Mouse (Mus musculus) right cerebral cortex, adult 18-20 months (tissue): ENCODE data around the gene Gtdc1.

Source experiments
- DNase-seq: peaks from one replicate; pipeline ENCODE4 v3.0.0; 2022; ENCODE audit warnings: mixed read lengths

Gene Gtdc1

DNA sequence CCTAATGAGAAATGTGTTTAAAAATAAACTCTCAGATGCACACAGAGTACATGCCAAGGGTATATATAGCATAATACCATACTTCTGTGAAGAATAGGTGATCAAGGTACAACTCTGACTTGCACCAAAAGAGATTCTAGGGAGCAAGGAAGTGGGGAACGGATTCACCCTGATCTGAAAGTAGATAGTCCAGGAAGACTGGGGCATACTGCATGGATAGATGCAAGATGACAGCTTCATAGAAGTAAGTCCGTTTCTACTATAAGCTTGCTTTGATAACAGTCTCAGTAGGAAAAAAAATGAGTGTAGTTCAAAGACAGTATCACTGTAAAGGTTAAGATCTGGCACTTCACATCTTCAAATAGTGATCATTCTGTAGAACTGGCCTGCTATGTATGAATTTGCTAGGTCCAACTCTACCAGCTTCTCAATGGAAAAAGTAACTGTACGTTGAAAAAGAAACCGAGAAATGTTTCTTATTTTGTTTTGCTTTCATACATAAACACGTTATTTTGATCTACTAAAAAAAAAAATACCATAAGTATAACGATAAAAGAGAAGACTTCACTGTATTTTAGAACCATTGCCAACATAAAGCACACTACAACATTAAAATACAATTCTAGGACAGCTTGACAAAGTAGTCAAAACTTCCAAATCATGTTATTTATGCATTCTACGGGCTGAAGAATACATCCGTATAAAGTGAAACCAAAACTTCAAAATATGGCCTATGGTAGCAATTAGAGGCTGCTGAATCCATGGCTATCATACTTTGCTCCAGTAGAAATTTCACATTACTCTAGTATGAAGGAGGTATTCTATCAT lies 4.2 kb downstream of the Gtdc1 start:
- DNase-seq: no peak

DNA sequence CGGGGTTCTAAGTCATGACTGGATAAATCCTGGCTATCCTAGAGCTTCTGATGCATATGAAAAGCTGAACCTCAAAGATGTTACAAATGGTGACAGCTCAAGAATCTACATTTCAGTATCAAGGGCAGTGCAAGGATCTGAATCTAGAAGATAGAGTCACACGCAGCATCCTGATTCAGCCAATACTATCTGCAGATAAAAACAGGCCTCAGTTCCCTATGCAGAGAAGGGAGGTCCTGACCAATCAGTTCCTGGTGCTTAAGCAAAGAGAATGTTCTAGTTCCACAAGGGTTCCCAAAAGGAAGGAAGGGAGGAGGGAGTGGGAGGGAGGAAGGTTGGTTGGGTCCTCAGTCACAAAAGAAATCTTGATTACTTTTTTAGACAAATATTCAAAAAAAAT lies 5.0 kb downstream of the Gtdc1 start:
- no peak for DNase-seq

DNA sequence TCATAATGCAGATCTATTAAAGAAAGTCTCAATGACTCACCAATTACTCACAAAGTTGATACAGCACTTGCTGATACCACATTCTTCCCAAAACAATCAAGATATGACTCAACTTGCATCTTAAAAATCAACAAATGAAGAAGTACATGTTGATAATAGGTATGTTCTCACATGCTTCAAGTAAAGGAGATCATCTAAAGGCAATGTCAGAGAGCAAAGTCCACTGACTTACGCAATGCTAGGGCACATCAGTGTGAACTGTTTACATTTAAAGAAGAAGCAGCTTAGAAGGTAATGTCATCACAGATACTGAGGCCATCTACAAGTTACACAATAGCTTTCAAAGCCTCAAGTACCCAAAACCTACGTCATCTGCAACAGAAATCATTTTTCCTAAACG lies 7.0 kb downstream of the Gtdc1 start:
- DNase-seq: no peak

DNA sequence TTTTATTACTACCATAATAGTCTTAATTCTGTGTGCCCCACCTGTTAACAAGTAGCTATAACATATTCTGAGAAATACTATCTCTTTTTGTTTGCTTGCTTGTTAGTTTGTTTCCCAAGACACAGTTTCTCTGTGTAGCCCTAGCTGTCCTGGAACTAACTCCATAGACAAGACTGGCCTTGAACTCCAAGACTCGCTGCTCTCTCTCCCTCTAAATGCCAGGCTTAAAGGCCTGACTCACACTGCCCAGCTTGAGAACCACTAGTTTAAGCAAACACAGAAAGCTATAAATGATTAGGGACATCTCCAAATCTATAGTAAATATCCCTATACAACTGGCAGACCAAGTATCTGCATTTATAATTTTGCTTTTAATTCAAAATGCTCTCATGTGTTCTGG lies 8.1 kb downstream of the Gtdc1 start:
- DNase-seq: no peak

DNA sequence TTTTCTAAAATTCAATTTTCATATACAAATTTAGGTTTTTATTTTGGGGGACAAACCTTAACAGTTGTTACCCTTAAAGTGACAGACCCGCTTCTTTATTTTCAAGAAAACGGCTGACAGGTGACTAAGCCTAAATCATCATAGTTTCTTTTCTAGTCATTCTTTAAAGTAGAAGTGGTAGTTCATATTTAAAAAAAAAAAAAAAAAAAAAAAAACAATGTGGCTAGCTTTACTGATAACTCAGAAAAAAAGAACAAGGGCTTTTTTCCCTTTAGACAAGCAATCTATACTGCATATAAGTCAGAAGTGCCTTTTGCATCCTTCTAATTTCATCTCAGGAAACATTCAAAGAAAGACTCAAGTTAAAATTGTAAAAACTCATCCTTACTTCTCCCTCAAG lies 8.7 kb downstream of the Gtdc1 start:
- DNase-seq: no peak

DNA sequence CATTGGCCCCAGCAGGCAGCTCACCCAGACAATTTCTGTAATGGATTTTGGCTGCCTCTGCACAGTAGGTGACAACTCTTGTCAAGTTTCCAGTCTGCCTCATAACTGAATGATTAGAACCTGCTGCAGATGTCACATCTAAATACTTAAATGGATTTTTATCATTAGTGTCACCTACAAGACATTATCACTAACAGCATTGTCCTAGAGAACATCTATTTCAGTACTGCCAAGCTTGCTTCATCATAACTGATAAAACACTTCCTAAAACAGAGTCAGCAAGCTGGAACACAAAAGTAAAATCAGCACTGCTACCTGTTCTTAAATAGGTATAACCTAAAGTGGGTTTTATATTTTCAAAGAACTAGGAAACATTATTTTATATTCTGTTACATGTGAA lies 11.2 kb downstream of the Gtdc1 start:
- no peak for DNase-seq

DNA sequence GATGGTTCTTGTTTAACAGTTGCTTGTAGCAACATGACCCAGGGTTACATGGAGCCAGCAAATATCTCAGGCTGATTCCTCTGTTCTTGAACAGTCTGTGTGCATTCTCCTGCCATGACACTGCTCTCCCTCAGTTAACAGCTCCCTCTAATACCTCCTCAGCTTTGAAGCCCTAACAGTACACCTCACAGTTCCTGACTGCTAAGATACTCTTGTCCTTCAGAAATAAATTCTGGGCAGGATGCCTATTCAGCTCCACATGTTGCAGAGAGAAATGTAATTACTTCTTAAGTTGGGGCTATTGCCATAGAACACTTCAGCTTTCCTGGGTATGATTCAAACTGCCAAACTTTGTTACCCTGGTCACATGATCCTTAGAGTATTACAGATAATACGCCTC lies 29.7 kb downstream of the Gtdc1 start:
- DNase-seq: no peak

DNA sequence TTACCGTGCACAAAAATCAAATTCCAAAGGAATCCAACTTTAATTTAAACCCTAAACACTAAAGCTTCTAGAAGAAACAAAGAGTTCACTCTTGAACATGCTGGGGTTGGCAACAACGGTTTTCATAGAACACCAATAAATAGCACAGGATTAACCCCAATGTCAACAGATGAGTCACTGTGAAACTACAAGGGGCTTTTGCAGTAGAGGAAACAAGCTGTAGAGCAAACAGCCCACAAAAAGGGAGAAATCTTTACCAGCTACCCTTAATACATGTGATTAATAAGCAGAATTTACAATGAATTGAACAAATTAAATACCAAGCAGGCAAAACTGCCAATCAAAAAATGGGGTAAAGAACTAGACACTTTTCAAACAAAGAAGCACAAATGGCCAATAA lies 53.7 kb downstream of the Gtdc1 start:
- no peak for DNase-seq

DNA sequence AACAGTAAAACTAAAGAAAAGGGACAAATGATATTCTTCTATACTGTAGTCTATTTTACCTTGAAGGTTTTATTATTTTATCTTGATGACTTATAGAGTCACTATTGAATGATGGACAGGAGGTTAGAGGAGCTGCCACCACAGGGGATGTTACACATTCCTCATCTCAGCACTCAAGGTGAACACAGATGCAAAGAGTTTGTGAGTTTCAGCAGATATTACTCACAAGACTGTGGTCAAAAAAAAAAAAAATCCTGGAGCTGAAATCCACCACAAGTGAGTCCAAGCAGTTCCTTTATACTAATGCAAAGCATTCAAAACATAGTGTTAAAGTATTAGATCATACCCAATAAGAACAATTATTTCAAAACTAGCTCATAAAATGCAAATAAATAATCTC lies 62.7 kb downstream of the Gtdc1 start:
- no peak for DNase-seq

DNA sequence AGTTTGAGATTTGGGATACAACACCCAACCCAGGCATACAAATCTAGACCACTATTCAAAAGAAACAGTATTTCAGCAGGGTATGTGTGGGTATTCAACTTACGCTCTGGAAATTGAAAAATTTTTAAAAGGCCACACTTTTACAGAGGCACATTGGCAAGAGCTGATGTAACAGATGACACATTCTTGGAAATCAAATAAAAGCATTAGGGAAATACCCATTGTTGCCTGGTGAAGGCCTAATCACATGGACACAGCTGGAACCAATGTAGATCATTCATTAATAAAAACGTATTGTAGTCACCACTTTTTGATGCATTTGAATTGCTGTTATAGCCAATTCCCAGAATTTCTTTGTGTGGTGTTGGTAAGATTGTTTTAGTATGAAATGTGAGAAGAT lies 73.0 kb downstream of the Gtdc1 start:
- no peak for DNase-seq

DNA sequence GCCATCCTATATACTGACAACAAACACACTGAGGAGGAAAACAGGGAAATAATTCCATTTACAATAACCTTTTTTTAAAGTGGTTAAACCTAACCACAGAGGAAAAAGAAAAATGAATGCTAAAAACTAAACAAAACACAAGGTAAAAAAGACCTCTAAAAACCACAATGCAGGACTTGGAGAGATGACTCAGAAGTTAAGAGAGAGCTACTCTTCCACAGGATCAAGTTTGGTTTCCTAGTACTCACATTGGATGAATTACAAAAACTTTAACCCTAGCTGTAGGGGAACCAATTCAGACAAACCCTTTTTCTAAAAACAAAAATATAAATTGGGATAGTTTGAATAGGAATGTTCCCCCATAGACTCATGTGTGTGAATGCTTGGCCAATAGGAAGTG lies 77.8 kb downstream of the Gtdc1 start:
- no peak for DNase-seq

DNA sequence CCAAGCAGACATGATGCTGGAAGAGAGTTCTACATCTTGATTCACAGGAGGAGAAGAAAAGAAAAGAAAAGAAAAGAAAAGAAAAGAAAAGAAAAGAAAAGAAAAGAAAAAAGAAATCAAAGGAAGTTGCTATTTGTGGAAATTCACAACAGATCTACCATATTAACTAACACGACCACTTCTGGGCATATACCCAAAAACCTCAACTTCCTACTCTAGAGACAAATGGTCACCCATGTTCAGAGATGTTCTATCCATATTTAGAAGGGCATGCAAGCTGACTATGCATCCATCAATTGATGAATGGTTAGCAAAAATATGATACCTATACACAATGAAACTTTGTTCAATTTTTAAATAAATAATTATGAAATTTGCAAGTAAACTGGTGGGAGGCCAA lies 79.3 kb downstream of the Gtdc1 start:
- no peak for DNase-seq

DNA sequence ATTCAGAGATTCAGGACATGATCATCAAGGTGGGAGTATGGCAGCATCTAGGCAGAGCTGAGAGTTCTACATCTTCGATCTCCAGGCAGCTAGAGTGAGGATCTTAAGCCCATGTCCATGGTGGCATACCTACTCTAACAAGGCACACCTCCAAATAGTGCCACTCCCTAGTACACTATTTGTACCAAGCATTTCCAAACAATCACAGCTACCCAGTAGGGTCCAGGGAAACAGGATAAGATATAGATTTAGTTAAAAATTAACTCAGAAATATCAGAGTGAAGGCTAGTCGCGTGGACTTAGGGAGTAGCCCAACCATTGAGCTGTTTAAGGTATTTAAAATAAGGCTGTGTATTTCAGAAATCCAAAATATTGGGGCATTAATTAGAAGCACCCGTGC lies 82.0 kb downstream of the Gtdc1 start:
- DNase-seq: no peak

DNA sequence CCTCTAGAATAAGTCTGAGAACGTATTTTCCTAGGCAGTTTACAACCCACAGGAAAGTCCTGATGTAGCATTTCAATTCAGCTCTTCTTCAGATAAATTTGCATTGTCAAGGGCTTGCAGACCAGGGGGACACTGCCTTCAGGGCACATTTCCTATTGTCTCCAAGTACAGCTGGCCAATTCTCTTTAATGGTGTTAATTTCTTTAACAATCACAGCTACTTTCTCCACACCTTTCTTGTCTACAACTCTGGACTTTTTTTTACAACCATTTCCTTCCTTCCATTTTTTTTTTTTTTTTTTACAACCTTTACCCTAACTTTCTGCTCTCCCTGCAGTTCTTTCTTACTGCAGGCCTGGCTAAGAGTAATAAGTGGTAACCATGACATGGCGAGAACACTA lies 97.7 kb downstream of the Gtdc1 start:
- DNase-seq: no peak

DNA sequence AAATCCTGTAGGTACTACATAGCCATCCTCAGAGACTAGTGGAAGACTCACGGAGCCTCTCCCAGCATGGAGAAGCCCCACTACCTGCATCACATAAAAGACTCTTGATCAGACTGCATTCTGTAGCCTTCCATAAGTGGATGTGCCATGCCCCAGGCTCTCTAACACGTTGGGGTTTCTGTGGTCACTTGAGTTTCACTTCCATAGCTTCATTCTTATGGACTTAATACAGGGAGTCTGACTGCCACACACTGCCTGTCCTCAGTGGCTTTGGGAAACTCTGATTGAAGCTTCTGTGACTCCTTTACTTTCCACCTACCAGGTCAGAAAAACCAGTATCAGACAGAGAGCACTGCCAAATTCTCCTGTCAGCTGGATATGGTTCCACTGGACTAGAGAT lies 98.1 kb downstream of the Gtdc1 start:
- DNase-seq: no peak

DNA sequence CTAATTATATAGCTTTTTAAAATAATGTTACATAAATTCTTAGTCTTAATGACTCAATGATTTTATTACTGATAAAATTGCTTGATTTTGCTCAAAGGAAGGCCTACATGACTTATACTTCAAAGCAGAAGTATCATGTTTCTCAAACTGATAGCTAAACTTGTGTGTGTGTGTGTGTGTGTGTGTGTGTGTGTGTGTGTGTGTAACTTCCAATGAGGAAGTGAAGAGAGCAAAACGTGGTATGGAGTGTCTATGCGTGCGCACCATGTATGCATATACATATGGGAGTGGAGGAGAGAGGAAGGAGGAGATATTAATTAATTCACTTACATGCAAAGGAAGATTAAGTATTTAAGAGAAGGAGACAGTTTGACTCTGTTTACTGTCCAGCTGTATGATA lies 100.8 kb downstream of the Gtdc1 start:
- no peak for DNase-seq

DNA sequence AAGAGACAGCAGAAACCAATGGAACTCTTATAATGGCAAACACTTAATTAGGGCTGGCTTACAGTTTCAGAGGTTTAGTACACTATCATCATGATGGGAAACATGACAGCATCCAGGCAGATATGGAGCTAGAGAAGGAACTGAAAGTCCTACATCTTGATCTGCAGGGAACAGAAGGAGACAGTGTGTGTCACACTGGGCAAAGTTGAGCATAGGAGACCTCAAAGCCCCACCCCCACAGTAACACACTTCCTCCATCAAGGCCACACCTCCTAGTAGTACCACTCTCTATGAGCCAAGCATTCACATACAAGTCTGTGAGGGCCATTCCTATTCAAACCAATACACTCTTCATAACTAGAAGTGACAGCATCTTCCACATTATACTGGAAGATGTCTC lies 109.7 kb downstream of the Gtdc1 start:
- no peak for DNase-seq

DNA sequence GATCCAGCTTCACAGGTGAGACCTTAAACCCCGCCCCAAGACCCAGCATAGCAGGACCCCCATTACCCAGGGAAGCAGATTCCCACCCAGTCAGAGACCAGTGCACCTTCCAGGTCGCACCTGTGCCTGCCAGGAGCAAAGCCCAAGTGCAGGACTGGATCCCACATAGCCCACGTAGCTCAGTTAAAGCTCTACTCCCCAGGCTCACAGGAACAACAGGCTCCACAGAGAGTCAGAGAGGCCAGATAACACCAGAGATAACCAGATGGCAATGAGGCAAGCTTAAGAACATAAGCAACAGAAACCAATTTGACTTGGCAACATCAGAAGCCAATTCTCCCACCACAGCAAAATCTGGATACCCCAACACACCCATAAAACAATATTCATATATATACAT lies 113.7 kb downstream of the Gtdc1 start:
- no peak for DNase-seq

DNA sequence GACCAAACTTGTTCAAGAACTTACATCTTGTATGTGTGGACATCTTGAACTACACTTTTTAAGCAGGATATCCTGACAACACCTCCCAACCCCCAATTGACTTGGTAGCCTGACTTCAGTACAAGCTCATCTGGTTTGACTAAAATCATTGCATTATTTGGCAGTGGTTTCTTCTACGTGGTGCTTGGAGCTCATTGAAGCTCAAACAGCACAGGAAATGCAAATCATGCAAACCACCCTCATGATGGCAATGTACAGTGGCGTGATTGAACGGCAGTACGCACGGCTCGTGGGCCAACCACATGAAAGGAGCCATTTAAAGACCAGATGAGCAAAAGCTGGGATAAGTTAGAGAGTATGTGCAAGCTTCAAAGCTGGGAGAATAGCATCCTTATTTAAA lies 123.0 kb downstream of the Gtdc1 start:
- no peak for DNase-seq

DNA sequence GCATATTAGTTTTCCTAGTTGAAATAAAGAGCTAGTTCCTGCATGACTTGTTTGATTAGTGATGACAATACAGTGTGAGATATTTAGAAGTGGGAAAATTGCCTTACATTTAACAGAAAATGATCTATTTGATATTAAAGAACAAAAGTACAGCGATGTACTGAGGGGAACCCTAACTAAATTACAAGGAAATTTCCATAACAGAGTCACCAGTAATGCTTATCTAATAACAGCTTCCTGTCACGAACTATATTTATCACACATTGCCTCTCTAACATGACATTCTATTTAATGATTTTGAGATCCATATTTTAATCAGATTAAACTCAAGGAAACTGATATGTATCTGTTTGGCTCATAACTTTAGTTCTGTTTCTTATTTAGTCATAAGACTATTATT lies 126.1 kb downstream of the Gtdc1 start:
- DNase-seq: no peak

DNA sequence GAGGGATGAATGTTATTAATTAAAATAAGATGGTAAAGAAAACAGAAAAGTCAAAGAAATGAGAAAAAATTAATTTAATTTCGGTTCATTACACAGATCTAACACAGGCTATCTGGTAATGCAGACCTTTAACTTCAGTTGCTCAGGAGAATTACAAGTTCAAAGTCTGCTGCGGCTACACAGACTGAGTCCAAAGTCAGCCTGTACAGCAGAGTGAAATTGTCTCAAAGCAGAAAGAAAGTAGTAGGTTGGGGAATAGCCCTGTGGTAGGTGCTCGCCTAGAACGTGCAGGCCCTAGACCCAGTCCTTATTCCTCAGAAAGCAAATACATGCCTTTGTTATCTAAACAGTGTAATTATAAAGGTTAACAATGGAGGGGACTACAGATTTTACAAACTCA lies 135.6 kb downstream of the Gtdc1 start:
- DNase-seq: no peak

DNA sequence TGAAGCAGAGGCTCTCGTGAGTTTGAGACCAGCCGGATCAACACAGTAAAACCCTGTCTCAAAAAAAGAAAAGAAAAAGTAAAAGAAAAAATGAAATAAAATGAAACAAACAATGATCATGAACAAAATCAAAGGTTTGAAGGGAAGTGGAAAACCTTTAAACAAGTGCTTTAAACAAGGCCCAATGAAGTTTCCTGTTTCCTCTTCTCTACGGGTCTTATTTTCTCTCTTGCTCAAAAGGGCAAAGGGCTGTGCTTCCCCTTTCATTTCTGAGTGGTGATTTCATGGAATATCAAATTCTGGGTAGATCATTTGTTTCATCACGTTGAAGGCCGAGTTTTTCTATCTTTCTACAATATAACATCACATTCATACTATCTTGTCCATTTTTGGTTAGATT lies 136.3 kb downstream of the Gtdc1 start:
- no peak for DNase-seq

DNA sequence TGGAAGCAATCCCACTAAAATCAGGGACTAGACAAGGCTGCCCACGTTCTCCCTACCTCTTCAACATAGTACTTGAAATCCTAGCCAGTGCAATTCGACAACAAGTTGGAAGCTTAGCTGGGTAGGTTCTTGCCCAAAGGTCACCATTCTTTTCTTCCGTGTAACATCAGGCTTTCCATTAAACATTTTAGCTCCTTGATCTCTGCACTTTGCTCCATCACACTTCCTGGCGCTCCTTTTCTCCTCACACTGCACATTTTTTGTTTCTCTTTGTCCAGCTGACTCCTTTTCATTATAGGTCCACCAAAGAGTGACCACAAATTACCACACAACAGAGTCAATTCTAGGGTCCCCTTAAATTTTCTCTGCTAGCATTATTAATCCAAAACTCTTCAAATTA lies 144.7 kb downstream of the Gtdc1 start:
- no peak for DNase-seq

DNA sequence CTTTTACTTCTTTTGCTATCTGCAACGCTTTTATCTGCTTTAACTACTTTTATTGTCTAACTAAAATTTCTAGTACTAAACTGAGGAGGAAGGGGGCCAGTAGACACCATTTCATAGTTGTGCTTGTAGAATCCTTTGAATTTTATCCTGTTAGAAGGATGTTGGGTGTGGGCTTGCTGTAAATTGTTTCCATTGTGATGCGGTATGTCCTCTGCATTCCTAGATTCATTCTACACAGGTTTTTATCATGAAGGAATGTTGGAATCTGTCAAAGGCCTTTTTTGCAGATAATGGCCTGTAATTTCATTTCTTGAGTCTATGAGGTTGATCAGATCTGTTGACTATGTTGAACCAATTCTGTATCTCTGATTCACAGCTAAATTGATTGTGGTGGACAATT lies 146.5 kb downstream of the Gtdc1 start:
- no peak for DNase-seq

DNA sequence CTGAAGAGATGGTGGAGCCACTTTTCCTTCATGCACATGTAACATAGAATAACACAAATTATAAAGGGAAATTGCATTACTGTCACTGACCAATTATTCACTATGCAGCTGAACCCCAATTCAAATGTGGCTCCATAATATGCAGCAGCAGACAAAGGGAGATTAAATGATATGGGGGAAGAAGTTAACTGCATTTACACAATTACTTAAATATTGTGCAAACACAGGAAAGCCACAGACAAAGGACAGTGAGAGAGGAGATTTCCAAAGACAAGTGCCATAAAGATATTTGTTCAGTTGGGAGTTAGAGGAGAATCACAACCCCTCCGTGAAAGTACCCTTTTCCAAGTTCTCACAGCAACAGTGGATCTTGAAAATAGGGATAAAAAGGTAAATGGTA lies 163.6 kb downstream of the Gtdc1 start:
- DNase-seq: no peak

DNA sequence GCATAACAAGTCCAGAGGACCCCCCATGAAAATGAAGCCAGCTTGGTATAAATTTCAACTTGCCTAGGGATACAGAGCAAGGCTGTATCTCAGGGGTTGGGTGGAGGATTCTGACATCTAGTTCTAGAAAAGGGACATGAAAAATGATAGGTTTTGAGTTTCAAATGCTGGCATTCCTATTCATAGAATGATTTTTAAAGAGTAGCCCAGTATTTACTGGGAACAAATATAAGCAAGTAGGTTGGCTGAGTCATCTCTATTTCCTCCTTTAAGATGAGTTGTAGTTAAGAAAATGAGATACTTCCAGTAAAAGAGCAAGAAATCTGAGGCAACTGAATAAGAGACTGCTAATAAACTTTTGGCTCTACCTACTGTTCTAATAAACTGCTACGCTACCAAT lies 190.8 kb downstream of the Gtdc1 start:
- no peak for DNase-seq
